ENCODE assay signal across 17 mouse cellular contexts in genomic region chr16:11755281-11756066, GRCm38 (mm10).
DNase-seq lines count a peak whose midpoint lies in the region; ATAC-seq and TF ChIP-seq lines count a peak whose summit lies in the region.
"Had no signal": no experiment of that assay in that cellular context is flagged by ENCODE, and none has a peak within 500 bp of the region (broad histone marks: within the 10 kb centered on the region; RNA-seq: fewer than 3 reads in every experiment).

No protein-coding gene starts in this region.

- TF ChIP-seq EP300 in lung, postnatal 0 days (IDR thresholded peaks at IDR 0.05) = no peak

- H3K4me3 ChIP-seq in intestine, postnatal 0 days (ENCODE audit: low read depth, low read length) = no peak overlapping the region
- H3K4me3 ChIP-seq in intestine, embryonic 16.5 days (ENCODE audit: low read length) = no peak overlapping the region
- H3K4me3 ChIP-seq in lung, postnatal 0 days (ENCODE audit: low read depth, low read length) = no peak overlapping the region
- H3K4me3 ChIP-seq: embryonic facial prominence, embryonic 13.5 days; hindbrain, embryonic 13.5 days had no signal

- peak; percentile 35 for TF ChIP-seq CTCF in intestine, postnatal 0 days (IDR thresholded peaks at IDR 0.05; ENCODE audit: low read depth)
- peak; percentile 17; the same call in 1 of the 2 replicates for TF ChIP-seq CTCF in lung, postnatal 0 days (IDR thresholded peaks at IDR 0.05)

- WGBS in intestine, postnatal 0 days = 81% methylated on average over 9 of the region's 9 CpGs
- WGBS in intestine, embryonic 16.5 days = 83% methylated on average over 9 of the region's 9 CpGs
- WGBS in lung, postnatal 0 days = 75% methylated on average over 9 of the region's 9 CpGs

- no peaks in the 10 kb centered on the region for H3K4me1 ChIP-seq in intestine, postnatal 0 days (replicated peaks; ENCODE audit: control insufficient read depth, insufficient read depth, low read length)
- no peaks in the 10 kb centered on the region for H3K4me1 ChIP-seq in intestine, embryonic 16.5 days (ENCODE audit: control insufficient read depth, insufficient read depth, low read length)
- H3K4me1 ChIP-seq in lung, postnatal 0 days (ENCODE audit: insufficient read depth, low read depth, low read length) = no peaks in the 10 kb centered on the region
- H3K4me1 ChIP-seq: embryonic facial prominence, embryonic 13.5 days; hindbrain, embryonic 13.5 days had no signal

- no peak overlapping the region for H3K9ac ChIP-seq in intestine, postnatal 0 days (ENCODE audit: low read depth, low read length)
- no peak overlapping the region for H3K9ac ChIP-seq in intestine, embryonic 16.5 days (ENCODE audit: low read depth, low read length)
- no peak overlapping the region for H3K9ac ChIP-seq in lung, postnatal 0 days (replicated peaks; ENCODE audit: low read depth)
- H3K9ac ChIP-seq: embryonic facial prominence, embryonic 13.5 days; hindbrain, embryonic 13.5 days had no signal

- peak; percentile 22 to 42 for DNase-seq in cerebellum, postnatal 10 days
- DNase-seq in cerebellum, postnatal 4 days (ENCODE audit: low spot score in 2 of 2) = no peak
- DNase-seq in lung, postnatal 0 days (ENCODE audit: low spot score) = no peak
- no peak for DNase-seq in lung, adult 18-20 months
- no peak for DNase-seq in yolk sac, embryonic 10.5 days (ENCODE audit: low spot score)
- DNase-seq: adrenal gland, adult 2 months; cerebellum, adult 11 months; kidney, adult 2 months; kidney, postnatal 25 days; layer of hippocampus, adult 9-11 months; lung, postnatal 10 days; thymus, postnatal 4 days had no signal

- H3K9me3 ChIP-seq in intestine, postnatal 0 days (ENCODE audit: control insufficient read depth) = no peaks in the 10 kb centered on the region
- no peaks in the 10 kb centered on the region for H3K9me3 ChIP-seq in intestine, embryonic 16.5 days (ENCODE audit: control insufficient read depth, low read length)
- no peaks in the 10 kb centered on the region for H3K9me3 ChIP-seq in lung, postnatal 0 days (ENCODE audit: low read length)
- H3K9me3 ChIP-seq: embryonic facial prominence, embryonic 13.5 days; hindbrain, embryonic 13.5 days had no signal

- no peaks in the 10 kb centered on the region for H3K27me3 ChIP-seq in intestine, postnatal 0 days (replicated peaks; ENCODE audit: control insufficient read depth, insufficient read depth, low read length)
- H3K27me3 ChIP-seq in intestine, embryonic 16.5 days (replicated peaks; ENCODE audit: control insufficient read depth, insufficient read depth, low read length) = no peaks in the 10 kb centered on the region
- no peaks in the 10 kb centered on the region for H3K27me3 ChIP-seq in lung, postnatal 0 days (replicated peaks; ENCODE audit: insufficient read depth, low read length)
- H3K27me3 ChIP-seq: embryonic facial prominence, embryonic 13.5 days; hindbrain, embryonic 13.5 days had no signal

- H3K27ac ChIP-seq in intestine, postnatal 0 days (ENCODE audit: low read depth, low read length) = no peak overlapping the region
- H3K27ac ChIP-seq in intestine, embryonic 16.5 days (ENCODE audit: low read length) = no peak overlapping the region
- no peak overlapping the region for H3K27ac ChIP-seq in lung, postnatal 0 days (ENCODE audit: low read length)
- H3K27ac ChIP-seq: embryonic facial prominence, embryonic 13.5 days; hindbrain, embryonic 13.5 days had no signal

- H3K4me2 ChIP-seq in intestine, postnatal 0 days (replicated peaks; ENCODE audit: low read depth) = no peak overlapping the region
- no peak overlapping the region for H3K4me2 ChIP-seq in intestine, embryonic 16.5 days (ENCODE audit: low read depth, low read length)
- H3K4me2 ChIP-seq in lung, postnatal 0 days (replicated peaks; ENCODE audit: low read depth, low read length) = no peak overlapping the region
- H3K4me2 ChIP-seq: embryonic facial prominence, embryonic 13.5 days; hindbrain, embryonic 13.5 days had no signal

- H3K36me3 ChIP-seq in intestine, postnatal 0 days (ENCODE audit: control insufficient read depth, insufficient read depth) = peaks cover 7% of the 10 kb centered on the region; the same call in 1 of the 2 replicates
- H3K36me3 ChIP-seq in intestine, embryonic 16.5 days (ENCODE audit: control insufficient read depth, insufficient read depth, low read length) = no peaks in the 10 kb centered on the region
- 0 out of 2 replicates have a peak, but pooled peaks cover 13% of the 10 kb centered on the region for H3K36me3 ChIP-seq in lung, postnatal 0 days (ENCODE audit: insufficient read depth, low read length)

- ATAC-seq in intestine, postnatal 0 days = no peak
- ATAC-seq in intestine, embryonic 16.5 days = no peak
- no peak for ATAC-seq in lung, postnatal 0 days
- peak; percentile 70 for ATAC-seq in megakaryocyte, adult 5-6 weeks (ENCODE audit: poor library complexity, severe bottlenecking)

Comparison
In these comparisons a context has a peak if more than half of its experiments do, and no peak if none do; other contexts are left out.
1. DNase-seq: peak in cerebellum, postnatal 10 days (2 of 2); none in cerebellum, postnatal 4 days (0 of 2), lung, postnatal 0 days (single experiment), lung, adult 18-20 months (0 of 2) and yolk sac, embryonic 10.5 days (single experiment).